Mouse (Mus musculus) midbrain, embryonic 12.5 days (tissue): ENCODE measurements at regions not wholly inside any gene's neighbourhood (a gene's known extent, or its start where the extent isn't known, plus 50 kb on each side); places are given as distances from the start of the nearest gene placed in this dataset.

ENCODE experiments used
- ATAC-seq: fragments of 200-750 bp; cut with Nextera tagmentation; 2 replicates; pipeline ENCODE4 v1.8.0; 2017; ENCODE audit warnings: low read depth, moderate TSS enrichment, moderate library complexity; ENCODE audit not compliant: low FRiP score
- H3K27ac ChIP-seq: fragments of 300-500 bp; sonication (generic); replicated peaks from 2 replicates; pipeline ENCODE4 v1.5.1; 2016; ENCODE audit warnings: mild to moderate bottlenecking
- H3K27me3 ChIP-seq: fragments of 300-500 bp; sonication (generic); 2 replicates; pipeline ENCODE4 v1.6.1; 2016; ENCODE audit warnings: mild to moderate bottlenecking
- H3K36me3 ChIP-seq: fragments of 300-500 bp; sonication (generic); 2 replicates; pipeline ENCODE4 v1.6.1; 2016
- H3K4me1 ChIP-seq: fragments of 300-500 bp; sonication (generic); 2 replicates; pipeline ENCODE4 v1.6.1; 2016
- H3K4me2 ChIP-seq: fragments of 300-500 bp; sonication (generic); replicated peaks from 2 replicates; pipeline ENCODE4 v1.6.1; 2016; ENCODE audit warnings: mild to moderate bottlenecking, moderate library complexity
- H3K4me3 ChIP-seq: fragments of 300-500 bp; sonication (generic); 2 replicates; pipeline ENCODE4 v1.5.1; 2016; ENCODE audit warnings: mild to moderate bottlenecking
- H3K9ac ChIP-seq: fragments of 300-500 bp; sonication (generic); replicated peaks from 2 replicates; pipeline ENCODE4 v1.6.1; 2016; ENCODE audit warnings: mild to moderate bottlenecking, moderate library complexity
- H3K9me3 ChIP-seq: fragments of 300-500 bp; sonication (generic); 2 replicates; pipeline ENCODE4 v1.6.1; 2016; ENCODE audit warnings: mild to moderate bottlenecking
- WGBS: fragments of 180-500 bp; shearing (Covaris S2); methylation state at CpG from one replicate; pipeline ENCODE4 v1.1.7; 2016; 5-methylcytosine and 5-hydroxymethylcytosine counted together

DNA sequence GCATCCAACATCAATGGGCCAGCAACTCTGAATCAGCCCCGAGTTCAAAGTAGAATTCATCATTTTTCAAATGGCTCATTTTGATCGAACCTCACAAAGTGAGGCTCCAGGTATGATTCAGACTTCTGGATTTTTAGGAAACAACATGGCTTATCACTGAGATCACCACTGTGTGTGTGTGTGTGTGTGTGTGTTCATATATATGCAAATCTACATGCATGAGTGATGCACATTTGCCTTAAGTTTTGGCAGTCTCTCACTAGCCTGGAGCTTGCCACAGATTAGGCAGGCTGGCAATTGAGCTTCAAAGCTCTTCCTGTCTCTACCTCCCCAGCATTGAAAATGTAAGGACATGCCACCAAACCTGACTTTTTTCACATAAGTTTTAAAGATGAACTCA, 195.1 kb upstream of the Mindy3 start:
- Histone ChIP-seq H3K9ac (no peak overlapping the region), H3K4me1 (no peaks in the 10 kb centered on the region), H3K4me2 (no peak overlapping the region), H3K27ac (no peak overlapping the region), H3K27me3 (no peaks in the 10 kb centered on the region), H3K9me3 (no peaks in the 10 kb centered on the region), H3K36me3 (no peaks in the 10 kb centered on the region), H3K4me3 (no peak overlapping the region)
- 86% methylated on average over 2 of the region's 2 CpGs for WGBS
- ATAC-seq: no peak

DNA sequence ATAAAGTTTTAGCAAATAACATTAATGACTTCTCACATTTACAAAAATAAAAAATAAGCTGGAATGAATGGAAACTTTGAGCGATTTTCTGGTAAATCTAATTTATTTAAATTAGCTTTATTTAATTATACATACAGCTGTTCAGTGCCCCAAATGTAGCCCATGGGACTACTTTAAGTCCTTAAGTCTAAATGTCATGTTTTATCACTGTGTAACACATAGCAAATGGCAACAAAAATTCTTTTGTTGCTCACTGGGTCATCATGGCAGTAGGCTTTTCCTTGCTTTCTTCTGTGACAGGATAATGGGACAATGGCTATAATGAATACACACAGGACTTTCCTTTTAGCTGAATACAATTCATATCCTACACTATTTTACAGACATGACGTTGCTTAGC, 194.6 kb upstream of the Mindy3 start:
- 66% methylated on average over 2 of the region's 2 CpGs for WGBS
- H3K4me2 ChIP-seq: no peak overlapping the region
- H3K27ac ChIP-seq: no peak overlapping the region
- no peaks in the 10 kb centered on the region; the same call in 1 of the 2 replicates for H3K9me3 ChIP-seq
- H3K9ac ChIP-seq: no peak overlapping the region
- H3K4me3 ChIP-seq: no peak overlapping the region
- ATAC-seq: peak; percentile 56; the same call in 1 of the 2 replicates
- H3K27me3 ChIP-seq: no peaks in the 10 kb centered on the region
- no peaks in the 10 kb centered on the region for H3K36me3 ChIP-seq
- H3K4me1 ChIP-seq: no peaks in the 10 kb centered on the region

DNA sequence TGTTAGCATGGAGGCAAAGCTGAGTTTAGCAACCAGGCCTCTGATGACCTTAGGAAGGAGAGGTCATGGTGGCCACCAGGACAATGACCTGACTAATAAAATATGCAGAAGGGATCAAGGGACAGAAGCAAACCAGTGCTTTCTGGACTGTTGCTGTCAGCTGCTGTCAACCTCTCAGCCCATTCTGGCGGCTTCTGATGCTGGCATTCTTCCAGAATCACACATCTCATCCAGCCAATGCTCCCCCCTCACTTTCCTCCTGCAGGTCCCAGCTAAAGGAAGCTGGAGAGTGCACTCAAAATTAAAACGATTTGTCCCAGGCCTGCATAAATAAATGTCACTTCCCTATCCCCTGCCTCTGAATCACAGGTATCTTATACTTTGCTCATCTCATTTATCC, 163.3 kb upstream of the Mindy3 start:
- H3K9me3 ChIP-seq: no peaks in the 10 kb centered on the region
- H3K4me2 ChIP-seq: no peak overlapping the region
- H3K27me3 ChIP-seq: no peaks in the 10 kb centered on the region
- H3K36me3 ChIP-seq: no peaks in the 10 kb centered on the region
- H3K4me1 ChIP-seq: no peaks in the 10 kb centered on the region
- H3K27ac ChIP-seq: no peak overlapping the region
- WGBS: 40% methylated on average over 2 of the region's 2 CpGs
- H3K4me3 ChIP-seq: no peak overlapping the region
- ATAC-seq: no peak
- no peak overlapping the region for H3K9ac ChIP-seq

DNA sequence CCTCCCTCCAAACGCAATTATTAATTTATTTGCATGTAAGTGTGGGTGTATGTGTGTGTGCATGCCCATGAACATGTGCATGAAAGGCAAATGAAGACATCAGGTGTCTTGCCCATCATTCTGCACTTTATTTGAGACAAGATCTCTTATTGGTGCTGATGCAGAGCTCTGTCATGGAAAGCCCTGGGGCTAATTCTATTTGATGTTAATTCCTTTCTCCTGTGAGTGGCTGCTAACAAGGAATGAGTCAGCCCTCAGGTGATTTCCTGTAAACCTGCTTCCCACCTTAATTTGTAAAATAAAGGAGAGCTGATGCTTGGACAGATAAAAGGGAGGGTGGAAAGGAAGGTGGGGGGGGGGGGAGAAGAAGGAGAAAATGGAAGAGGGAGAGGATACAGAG, 138.5 kb upstream of the Mindy3 start:
- Histone ChIP-seq H3K9ac (no peak overlapping the region), H3K36me3 (no peaks in the 10 kb centered on the region), H3K4me3 (no peak overlapping the region), H3K4me1 (no peaks in the 10 kb centered on the region), H3K27ac (no peak overlapping the region), H3K9me3 (no peaks in the 10 kb centered on the region), H3K4me2 (no peak overlapping the region), H3K27me3 (no peaks in the 10 kb centered on the region)
- 58% methylated on average over 1 of the region's 1 CpGs for WGBS
- ATAC-seq: no peak

DNA sequence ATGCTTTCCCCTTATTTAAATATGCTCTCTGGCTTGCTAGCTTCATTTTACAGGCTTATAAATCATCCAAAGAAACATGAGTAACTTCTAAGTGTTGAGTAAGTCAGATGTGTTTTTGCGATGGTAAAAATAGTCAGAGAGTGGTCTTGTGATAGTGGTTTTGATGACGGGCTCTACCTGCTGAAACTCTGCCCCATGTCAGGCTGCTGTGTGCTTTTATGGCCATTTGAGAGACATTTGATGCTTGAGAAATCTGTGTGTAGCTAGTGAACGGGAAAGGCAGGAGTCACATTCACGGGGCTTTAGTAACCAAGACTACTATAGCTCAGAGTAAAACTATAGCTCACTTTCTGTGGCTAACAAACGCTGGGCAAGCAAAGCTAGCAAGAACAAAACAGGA, 103.1 kb upstream of the Mindy3 start:
- H3K9me3 ChIP-seq: no peaks in the 10 kb centered on the region
- no peak overlapping the region for H3K4me3 ChIP-seq
- no peaks in the 10 kb centered on the region for H3K4me1 ChIP-seq
- H3K27me3 ChIP-seq: no peaks in the 10 kb centered on the region
- H3K36me3 ChIP-seq: no peaks in the 10 kb centered on the region
- H3K4me2 ChIP-seq: no peak overlapping the region
- H3K9ac ChIP-seq: no peak overlapping the region
- ATAC-seq: no peak
- H3K27ac ChIP-seq: no peak overlapping the region
- 81% methylated on average over 5 of the region's 5 CpGs for WGBS

DNA sequence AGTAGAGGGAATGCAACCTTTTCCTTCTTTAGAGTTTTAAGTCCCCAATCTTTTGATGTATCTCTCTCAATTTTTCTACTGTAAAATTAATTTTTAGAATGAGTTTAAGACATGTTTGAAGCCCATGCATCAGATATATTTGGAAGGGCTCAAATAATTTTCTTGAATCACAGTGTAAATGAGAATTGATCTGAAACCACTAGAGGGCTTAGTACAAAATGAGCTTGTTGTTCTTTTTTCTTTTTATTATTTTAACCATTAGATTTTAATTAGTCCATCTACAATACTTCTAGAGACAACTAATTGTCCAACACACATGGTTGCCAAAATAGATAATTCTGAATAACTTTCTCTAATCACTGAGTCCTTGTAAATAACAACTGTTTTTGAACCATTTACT, 102.5 kb upstream of the Mindy3 start:
- H3K4me3 ChIP-seq: no peak overlapping the region

DNA sequence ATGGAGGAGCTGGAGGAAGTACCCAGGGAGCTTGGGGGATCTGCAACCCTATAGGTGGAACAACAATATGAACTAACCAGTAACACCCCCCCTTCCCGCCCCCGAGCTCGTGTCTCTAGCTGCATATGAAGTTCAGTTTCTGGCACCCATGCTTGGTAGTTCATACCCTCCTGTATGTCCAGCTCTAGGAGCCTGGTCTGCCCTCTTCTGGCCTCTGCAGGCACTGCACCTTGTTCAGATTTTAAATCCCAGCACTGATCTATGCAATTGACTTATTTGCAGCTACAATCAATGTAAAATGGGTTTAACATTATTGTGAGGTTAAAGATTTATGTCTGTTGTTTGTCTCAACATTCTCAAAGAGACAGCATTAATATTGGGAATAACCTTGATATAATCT, 73.1 kb upstream of the Mindy3 start:
- H3K4me3 ChIP-seq: no peak overlapping the region
- no peak overlapping the region for H3K27ac ChIP-seq
- no peaks in the 10 kb centered on the region for H3K9me3 ChIP-seq
- WGBS: 75% methylated on average over 3 of the region's 3 CpGs
- H3K27me3 ChIP-seq: no peaks in the 10 kb centered on the region
- no peaks in the 10 kb centered on the region for H3K36me3 ChIP-seq
- H3K4me1 ChIP-seq: no peaks in the 10 kb centered on the region
- no peak for ATAC-seq
- H3K9ac ChIP-seq: no peak overlapping the region
- no peak overlapping the region for H3K4me2 ChIP-seq

More for the DNA sequence above, 102.5 kb upstream of the Mindy3 start:
- no peaks in the 10 kb centered on the region for H3K9me3 ChIP-seq
- no peak for ATAC-seq
- no peak overlapping the region for H3K4me2 ChIP-seq
- no peak overlapping the region for H3K9ac ChIP-seq
- no peak overlapping the region for H3K27ac ChIP-seq
- no peaks in the 10 kb centered on the region for H3K36me3 ChIP-seq
- H3K27me3 ChIP-seq: no peaks in the 10 kb centered on the region
- no peaks in the 10 kb centered on the region for H3K4me1 ChIP-seq

DNA sequence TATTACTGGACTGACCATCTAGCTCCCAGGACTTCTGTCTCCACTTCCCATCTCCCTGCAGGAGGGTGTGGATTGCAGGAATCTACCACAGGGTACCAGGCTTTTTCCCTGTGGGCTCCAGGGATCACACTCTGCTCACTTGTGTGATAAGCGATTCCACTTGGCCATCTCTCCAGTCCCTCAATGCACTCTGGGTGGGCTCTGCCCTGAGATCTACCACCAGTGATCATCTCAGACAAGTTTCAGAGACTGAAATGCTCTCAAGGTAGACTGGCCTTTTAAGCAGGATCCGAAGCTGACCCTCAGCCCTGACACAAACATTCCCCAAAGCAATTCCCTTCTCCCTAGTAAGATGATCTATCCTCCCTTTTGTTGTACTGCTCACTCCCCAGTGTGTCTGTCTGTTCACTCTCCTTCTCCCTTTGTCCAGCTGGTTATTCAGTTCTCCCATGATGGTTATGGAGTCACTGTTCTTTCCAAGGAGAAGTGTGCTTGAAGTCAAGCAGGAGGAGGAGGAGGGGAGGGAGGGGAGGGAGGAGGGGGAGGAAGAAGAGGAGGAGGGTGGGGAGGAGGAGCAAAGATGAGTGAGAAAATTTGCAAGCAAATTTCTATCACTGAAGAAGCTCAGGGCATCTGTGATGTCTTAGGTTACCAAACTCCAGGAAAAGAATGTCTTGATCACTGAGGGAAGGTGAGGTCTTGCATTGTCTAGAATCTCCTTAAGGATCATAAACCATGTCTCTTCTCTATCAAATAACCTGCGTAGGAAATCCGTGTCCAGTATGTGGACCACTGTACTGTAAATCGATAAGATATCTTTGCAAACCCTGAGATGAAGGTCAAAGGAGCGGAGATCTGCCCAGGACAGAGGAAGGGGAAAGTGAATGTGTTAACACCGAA, 50.4 kb upstream of the Mindy3 start:
- H3K27ac ChIP-seq: no peak overlapping the region
- H3K36me3 ChIP-seq: no peaks in the 10 kb centered on the region
- H3K4me1 ChIP-seq: no peaks in the 10 kb centered on the region
- no peak overlapping the region for H3K4me3 ChIP-seq
- no peaks in the 10 kb centered on the region for H3K9me3 ChIP-seq
- H3K4me2 ChIP-seq: no peak overlapping the region
- no peak overlapping the region for H3K9ac ChIP-seq
- H3K27me3 ChIP-seq: no peaks in the 10 kb centered on the region
- 91% methylated on average over 7 of the region's 7 CpGs for WGBS
- ATAC-seq: no peak
